Mouse (Mus musculus): ENCODE measurements at regions not wholly inside any gene's neighbourhood (a gene's known extent, or its start where the extent isn't known, plus 50 kb on each side); places are given as distances from the start of the nearest gene placed in this dataset.

DNA sequence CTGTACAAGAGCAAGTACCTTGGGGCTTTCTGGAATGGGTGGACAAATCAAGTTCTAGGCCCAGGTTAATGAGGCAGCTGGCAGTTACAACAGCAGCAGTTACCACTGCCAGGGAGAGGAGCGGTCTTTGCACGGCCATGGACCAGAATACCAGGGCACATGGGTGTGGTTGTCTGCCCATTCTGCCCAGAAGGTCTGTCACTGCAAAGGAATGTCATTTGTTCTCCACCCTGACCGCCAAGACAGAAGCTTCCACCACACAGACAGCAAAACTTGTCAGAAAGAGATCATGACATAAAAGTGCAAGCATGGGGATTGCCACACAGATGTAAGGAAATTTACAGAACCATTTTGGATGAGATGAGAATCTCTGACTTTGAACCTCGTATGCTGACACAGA lies 151.8 kb upstream of the Pabpc6 start:
- no peaks in the 10 kb centered on the region for H3K27me3 ChIP-seq (ENCODE audit: control insufficient read depth, insufficient read depth, low read length)
- H3K27ac ChIP-seq (ENCODE audit: low read length), result no peak overlapping the region
- no peaks in the 10 kb centered on the region for H3K36me3 ChIP-seq (ENCODE audit: control insufficient read depth, insufficient read depth, low read length)
- H3K4me3 ChIP-seq (ENCODE audit: low read depth, low read length), result no peak overlapping the region
- 85% methylated on average over 4 of the region's 4 CpGs for WGBS
- H3K4me1 ChIP-seq (ENCODE audit: control insufficient read depth, insufficient read depth, low read length), result no peaks in the 10 kb centered on the region
- H3K4me2 ChIP-seq (replicated peaks; ENCODE audit: low read depth, low read length), result no peak overlapping the region
- no peaks in the 10 kb centered on the region; the same call in 1 of the 2 replicates for H3K9me3 ChIP-seq (ENCODE audit: control insufficient read depth, low read depth, low read length)
- no peak for ATAC-seq (ENCODE audit: insufficient number of reproducible peaks, insufficient read depth, low FRiP score, low read depth)
- H3K9ac ChIP-seq (replicated peaks; ENCODE audit: low read depth, low read length), result no peak overlapping the region

DNA sequence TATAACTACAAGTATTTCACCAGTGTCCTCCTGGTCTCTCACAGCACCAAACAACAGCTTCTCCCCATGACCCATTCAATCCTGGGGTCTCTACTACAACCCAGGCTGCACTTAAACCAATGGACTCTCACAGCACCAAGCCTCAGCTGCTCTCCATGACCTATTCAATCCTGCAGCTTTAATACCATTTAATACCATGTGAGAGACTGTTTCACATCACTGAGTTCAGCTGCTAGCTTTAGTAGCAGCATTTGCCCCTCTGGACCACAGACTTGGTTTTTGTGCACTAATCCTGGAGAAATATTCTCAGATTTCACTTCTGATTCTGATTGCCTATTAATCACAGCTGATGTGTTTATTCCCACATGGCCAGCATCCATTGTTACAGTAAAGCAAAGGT lies 147.5 kb upstream of the Pabpc6 start:
- ATAC-seq (ENCODE audit: insufficient number of reproducible peaks, insufficient read depth, low FRiP score, low read depth), result no peak
- H3K27ac ChIP-seq (ENCODE audit: low read length), result no peak overlapping the region
- H3K27me3 ChIP-seq (ENCODE audit: control insufficient read depth, insufficient read depth, low read length), result no peaks in the 10 kb centered on the region
- no peak overlapping the region for H3K4me2 ChIP-seq (replicated peaks; ENCODE audit: low read depth, low read length)
- no peaks in the 10 kb centered on the region for H3K36me3 ChIP-seq (ENCODE audit: control insufficient read depth, insufficient read depth, low read length)
- no peaks in the 10 kb centered on the region; the same call in 1 of the 2 replicates for H3K9me3 ChIP-seq (ENCODE audit: control insufficient read depth, low read depth, low read length)
- no peak overlapping the region for H3K9ac ChIP-seq (replicated peaks; ENCODE audit: low read depth, low read length)
- no peak overlapping the region for H3K4me3 ChIP-seq (ENCODE audit: low read depth, low read length)
- H3K4me1 ChIP-seq (ENCODE audit: control insufficient read depth, insufficient read depth, low read length), result no peaks in the 10 kb centered on the region

- no peaks in the 10 kb centered on the region for H3K36me3 ChIP-seq (ENCODE audit: control insufficient read depth, insufficient read depth, low read length)
- H3K27me3 ChIP-seq (ENCODE audit: control insufficient read depth, insufficient read depth, low read length), result no peaks in the 10 kb centered on the region
- H3K9me3 ChIP-seq (ENCODE audit: control insufficient read depth, low read depth, low read length), result no peaks in the 10 kb centered on the region
- H3K4me1 ChIP-seq (ENCODE audit: control insufficient read depth, insufficient read depth, low read length), result no peaks in the 10 kb centered on the region
- ATAC-seq (ENCODE audit: insufficient number of reproducible peaks, insufficient read depth, low FRiP score, low read depth), result no peak
- no peak overlapping the region for H3K27ac ChIP-seq (ENCODE audit: low read length)
- H3K4me2 ChIP-seq (replicated peaks; ENCODE audit: low read depth, low read length), result no peak overlapping the region
- no peak overlapping the region for H3K9ac ChIP-seq (replicated peaks; ENCODE audit: low read depth, low read length)
- WGBS, result 79% methylated on average over 8 of the region's 8 CpGs
- no peak overlapping the region for H3K4me3 ChIP-seq (ENCODE audit: low read depth, low read length)
These were observed 127.6 kb upstream of the Pabpc6 start for GRCm38 (mm10) chr17:9797069-9797468.

- Histone ChIP-seq H3K4me3 (ENCODE audit: low read depth, low read length) (no peak overlapping the region), H3K9me3 (ENCODE audit: control insufficient read depth, low read depth, low read length) (no peaks in the 10 kb centered on the region), H3K27me3 (ENCODE audit: control insufficient read depth, insufficient read depth, low read length) (no peaks in the 10 kb centered on the region), H3K4me2 (replicated peaks; ENCODE audit: low read depth, low read length) (no peak overlapping the region), H3K9ac (replicated peaks; ENCODE audit: low read depth, low read length) (no peak overlapping the region), H3K27ac (ENCODE audit: low read length) (no peak overlapping the region), H3K36me3 (ENCODE audit: control insufficient read depth, insufficient read depth, low read length) (no peaks in the 10 kb centered on the region), H3K4me1 (ENCODE audit: control insufficient read depth, insufficient read depth, low read length) (no peaks in the 10 kb centered on the region)
- no peak for ATAC-seq (ENCODE audit: insufficient number of reproducible peaks, insufficient read depth, low FRiP score, low read depth)
- WGBS, result 73% methylated on average over 13 of the region's 13 CpGs
These were observed 126.9 kb upstream of the Pabpc6 start for GRCm38 (mm10) chr17:9796225-9796988.

- WGBS, result 89% methylated on average over 5 of the region's 5 CpGs
- Histone ChIP-seq H3K9me3 (ENCODE audit: control insufficient read depth, low read depth, low read length) (no peaks in the 10 kb centered on the region), H3K27me3 (ENCODE audit: control insufficient read depth, insufficient read depth, low read length) (no peaks in the 10 kb centered on the region), H3K4me2 (replicated peaks; ENCODE audit: low read depth, low read length) (no peak overlapping the region), H3K4me3 (ENCODE audit: low read depth, low read length) (no peak overlapping the region), H3K27ac (ENCODE audit: low read length) (no peak overlapping the region), H3K36me3 (ENCODE audit: control insufficient read depth, insufficient read depth, low read length) (no peaks in the 10 kb centered on the region), H3K9ac (replicated peaks; ENCODE audit: low read depth, low read length) (no peak overlapping the region), H3K4me1 (ENCODE audit: control insufficient read depth, insufficient read depth, low read length) (no peaks in the 10 kb centered on the region)
- no peak for ATAC-seq (ENCODE audit: insufficient number of reproducible peaks, insufficient read depth, low FRiP score, low read depth)
These were observed 109.3 kb upstream of the Pabpc6 start for GRCm38 (mm10) chr17:9778866-9779265.

DNA sequence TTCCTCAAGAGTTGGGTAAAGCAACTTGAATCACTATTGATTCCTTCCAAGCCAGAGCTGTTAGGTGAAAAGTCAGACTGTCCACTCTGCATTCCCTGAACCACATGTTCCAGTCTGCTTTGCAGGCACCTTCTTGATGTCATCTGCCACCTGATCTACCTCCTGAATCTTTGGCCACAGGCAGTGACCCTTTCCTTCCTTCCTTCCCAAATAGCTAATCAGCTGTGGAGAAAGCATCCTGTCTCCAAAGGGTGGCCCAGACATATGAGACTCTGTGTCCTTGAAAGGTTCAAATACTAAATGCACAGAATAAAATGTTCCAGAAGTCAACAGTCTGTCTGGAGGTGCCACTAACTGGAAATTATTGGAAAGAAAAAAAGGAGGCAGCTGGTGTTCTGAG lies 107.6 kb upstream of the Pabpc6 start:
- H3K4me1 ChIP-seq (ENCODE audit: control insufficient read depth, insufficient read depth, low read length), result no peaks in the 10 kb centered on the region
- ATAC-seq (ENCODE audit: insufficient number of reproducible peaks, insufficient read depth, low FRiP score, low read depth), result no peak
- no peaks in the 10 kb centered on the region for H3K27me3 ChIP-seq (ENCODE audit: control insufficient read depth, insufficient read depth, low read length)
- no peaks in the 10 kb centered on the region for H3K9me3 ChIP-seq (ENCODE audit: control insufficient read depth, low read depth, low read length)
- no peak overlapping the region for H3K27ac ChIP-seq (ENCODE audit: low read length)
- no peaks in the 10 kb centered on the region for H3K36me3 ChIP-seq (ENCODE audit: control insufficient read depth, insufficient read depth, low read length)
- H3K4me2 ChIP-seq (replicated peaks; ENCODE audit: low read depth, low read length), result no peak overlapping the region
- H3K9ac ChIP-seq (replicated peaks; ENCODE audit: low read depth, low read length), result no peak overlapping the region
- H3K4me3 ChIP-seq (ENCODE audit: low read depth, low read length), result no peak overlapping the region

GRCm38 (mm10) chr17:9776286-9777016 lies 106.9 kb upstream of the Pabpc6 start:
- no peaks in the 10 kb centered on the region for H3K36me3 ChIP-seq (ENCODE audit: control insufficient read depth, insufficient read depth, low read length)
- H3K27ac ChIP-seq (ENCODE audit: low read length), result no peak overlapping the region
- H3K4me2 ChIP-seq (replicated peaks; ENCODE audit: low read depth, low read length), result no peak overlapping the region
- 62% methylated on average over 8 of the region's 9 CpGs for WGBS
- H3K27me3 ChIP-seq (ENCODE audit: control insufficient read depth, insufficient read depth, low read length), result no peaks in the 10 kb centered on the region
- H3K9ac ChIP-seq (replicated peaks; ENCODE audit: low read depth, low read length), result no peak overlapping the region
- ATAC-seq (ENCODE audit: insufficient number of reproducible peaks, insufficient read depth, low FRiP score, low read depth), result no peak
- H3K4me3 ChIP-seq (ENCODE audit: low read depth, low read length), result no peak overlapping the region
- no peaks in the 10 kb centered on the region for H3K9me3 ChIP-seq (ENCODE audit: control insufficient read depth, low read depth, low read length)
- no peaks in the 10 kb centered on the region for H3K4me1 ChIP-seq (ENCODE audit: control insufficient read depth, insufficient read depth, low read length)

DNA sequence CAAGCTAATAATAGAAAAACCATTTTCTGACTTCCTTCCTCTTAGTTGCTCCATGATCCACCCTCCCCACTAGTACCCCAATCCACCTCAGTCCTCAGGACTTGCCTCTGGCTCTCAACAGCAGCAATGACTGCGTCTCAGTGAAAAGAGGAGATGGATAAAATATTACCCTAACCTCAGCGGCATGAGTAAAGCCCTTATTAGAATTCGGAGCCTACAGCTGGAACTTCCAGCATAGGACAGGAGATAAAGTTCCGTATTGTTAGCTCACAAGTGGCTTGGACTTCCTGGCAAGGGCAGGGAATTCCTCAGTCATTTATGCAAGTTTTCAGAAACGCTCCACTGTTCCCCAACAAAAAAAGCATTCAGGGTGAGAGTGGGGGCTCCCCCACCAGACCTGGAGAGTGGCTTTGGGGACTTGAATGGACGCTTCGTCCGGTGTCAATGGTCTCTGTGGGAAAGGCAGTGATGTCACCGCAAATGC lies 106.2 kb upstream of the Pabpc6 start:
- ATAC-seq (ENCODE audit: insufficient number of reproducible peaks, insufficient read depth, low FRiP score, low read depth), result 0 out of 2 replicates have a peak, but pooled peaks have one; percentile 14
- no peaks in the 10 kb centered on the region for H3K36me3 ChIP-seq (ENCODE audit: control insufficient read depth, insufficient read depth, low read length)
- 63% methylated on average over 9 of the region's 9 CpGs for WGBS
- no peak overlapping the region for H3K9ac ChIP-seq (replicated peaks; ENCODE audit: low read depth, low read length)
- no peaks in the 10 kb centered on the region for H3K9me3 ChIP-seq (ENCODE audit: control insufficient read depth, low read depth, low read length)
- H3K4me1 ChIP-seq (ENCODE audit: control insufficient read depth, insufficient read depth, low read length), result no peaks in the 10 kb centered on the region
- H3K4me2 ChIP-seq (replicated peaks; ENCODE audit: low read depth, low read length), result no peak overlapping the region
- no peaks in the 10 kb centered on the region for H3K27me3 ChIP-seq (ENCODE audit: control insufficient read depth, insufficient read depth, low read length)
- H3K4me3 ChIP-seq (ENCODE audit: low read depth, low read length), result no peak overlapping the region
- H3K27ac ChIP-seq (ENCODE audit: low read length), result peak overlapping the region; percentile 6; the same call in 1 of the 2 replicates

Measured in stomach, embryonic 14.5 days (tissue).